ENCODE assay signal across 15 mouse cellular contexts in genomic region chr1:78021014-78021413, GRCm38 (mm10).
"Had no signal": no experiment of that assay in that cellular context is flagged by ENCODE, and none has a peak within 500 bp of the region (broad histone marks: within the 10 kb centered on the region; RNA-seq: fewer than 3 reads in every experiment).

No protein-coding gene starts in this region.

- H3K36me3 ChIP-seq: limb, embryonic 15.5 days; liver, embryonic 12.5 days; midbrain, embryonic 15.5 days; neural tube, embryonic 12.5 days had no signal

- H3K4me3 ChIP-seq: limb, embryonic 15.5 days; liver, embryonic 12.5 days; megakaryocyte, embryonic 14.5 days; midbrain, embryonic 15.5 days; neural tube, embryonic 12.5 days had no signal

- H3K27ac ChIP-seq: limb, embryonic 15.5 days; liver, embryonic 12.5 days; macrophage; midbrain, embryonic 15.5 days; neural tube, embryonic 12.5 days had no signal

- DNase-seq: kidney, postnatal 14 days; left cerebral cortex, postnatal 4 days; lung, postnatal 10 days; right cerebral cortex, postnatal 4 days; spleen, adult 18-20 months; thymus, adult 18-20 months; thymus, postnatal 14 days had no signal

- ATAC-seq: liver, embryonic 12.5 days; midbrain, embryonic 15.5 days had no signal

- H3K9me3 ChIP-seq: limb, embryonic 15.5 days; liver, embryonic 12.5 days; midbrain, embryonic 15.5 days; neural tube, embryonic 12.5 days had no signal

- H3K4me1 ChIP-seq: liver, embryonic 12.5 days; megakaryocyte, embryonic 14.5 days had no signal

- H3K4me2 ChIP-seq: limb, embryonic 15.5 days; liver, embryonic 12.5 days; lung, embryonic 14.5 days; midbrain, embryonic 11.5 days; midbrain, embryonic 15.5 days had no signal

- H3K9ac ChIP-seq: limb, embryonic 15.5 days; liver, embryonic 12.5 days; lung, embryonic 14.5 days; midbrain, embryonic 15.5 days; neural tube, embryonic 12.5 days had no signal

- H3K27me3 ChIP-seq: liver, embryonic 12.5 days; megakaryocyte, embryonic 14.5 days; midbrain, embryonic 15.5 days; neural tube, embryonic 12.5 days had no signal
